Mouse (Mus musculus) stomach, postnatal 0 days (tissue): ENCODE measurements around the gene Kmt5c.

Source experiments
- CTCF ChIP-seq: IDR thresholded peaks from 2 replicates; pipeline ENCODE4 v1.5.1; 2016; ENCODE audit warnings: antibody characterized with exemption, low read depth, mild to moderate bottlenecking, moderate library complexity
- EP300 ChIP-seq: optimal IDR thresholded peaks from 2 replicates; pipeline ENCODE3; 2016; ENCODE audit warnings: antibody characterized with exemption

DNA sequence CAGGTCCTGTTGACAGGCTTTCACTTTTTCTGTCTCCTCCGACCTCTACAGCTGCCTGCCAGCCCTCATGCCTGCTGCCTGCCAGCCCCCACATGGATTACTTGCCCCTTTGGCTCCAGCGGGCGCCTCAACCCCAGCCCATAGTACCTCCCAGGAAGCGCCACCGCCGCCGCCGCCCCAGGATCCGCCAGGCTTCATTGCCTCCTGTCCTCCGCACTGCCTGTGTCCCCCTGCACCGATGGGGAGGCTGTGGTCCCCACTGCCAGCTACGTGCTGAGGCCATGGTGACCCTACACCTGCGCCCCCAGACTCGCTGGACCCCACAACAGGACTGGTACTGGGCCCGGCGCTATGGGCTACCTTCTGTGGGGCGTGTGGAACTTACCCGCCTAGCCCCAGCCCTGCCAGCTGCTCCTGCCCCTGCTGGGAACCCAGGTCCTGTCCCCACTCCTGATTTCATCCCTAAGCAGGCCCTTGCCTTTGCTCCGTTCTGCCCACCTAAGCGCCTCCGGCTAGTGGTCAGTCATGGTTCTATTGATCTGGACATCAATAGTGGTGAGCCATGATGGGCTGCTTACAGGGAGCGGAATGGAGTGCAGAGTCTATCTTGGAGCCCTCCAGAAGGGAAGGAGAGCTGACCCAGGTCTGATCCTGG lies 6.5 kb downstream of the Kmt5c start:
- TF ChIP-seq CTCF (no peak), EP300 (no peak)
